Mouse (Mus musculus) ES-Bruce4 (cell line): Measurements from ENCODE around the gene Polr3b. TPM values are rescaled to one million over a fixed set of nuclear protein-coding genes. Genes with fewer than 3 reads are reported as not detected.

Experiments
- H3K27ac ChIP-seq: 2 replicates; pipeline ENCODE4 v1.5.1; 2012; ENCODE audit warnings: low read length, inconsistent platforms; ENCODE audit not compliant: insufficient read depth
- H3K27me3 ChIP-seq: 2 replicates; pipeline ENCODE4 v1.6.1; 2012; ENCODE audit warnings: mild to moderate bottlenecking, low read length, inconsistent platforms; ENCODE audit not compliant: control insufficient read depth, poor library complexity, insufficient read depth, severe bottlenecking
- H3K36me3 ChIP-seq: 2 replicates; pipeline ENCODE4 v1.6.1; 2012; ENCODE audit warnings: inconsistent platforms, mild to moderate bottlenecking, low read length, moderate library complexity; ENCODE audit not compliant: control insufficient read depth, poor library complexity, insufficient read depth, severe bottlenecking
- H3K4me1 ChIP-seq: one replicate; pipeline ENCODE4 v1.8.1; 2011; ENCODE audit warnings: low read length; ENCODE audit not compliant: control insufficient read depth, insufficient read depth
- H3K4me3 ChIP-seq: 2 replicates; pipeline ENCODE4 v1.5.1; 2011; ENCODE audit warnings: low read depth, mild to moderate bottlenecking, low read length
- H3K9ac ChIP-seq: 2 replicates; pipeline ENCODE4 v1.6.1; 2012; ENCODE audit warnings: low read depth, mild to moderate bottlenecking, inconsistent platforms; ENCODE audit not compliant: poor library complexity, severe bottlenecking
- H3K9me3 ChIP-seq: replicated peaks from 2 replicates; pipeline ENCODE4 v1.6.1; 2012; ENCODE audit warnings: mild to moderate bottlenecking, low read length, inconsistent platforms; ENCODE audit not compliant: control insufficient read depth, poor library complexity, insufficient read depth, severe bottlenecking
- CTCF ChIP-seq: IDR thresholded peaks from one replicate; pipeline ENCODE4 v1.8.1; 2011; ENCODE audit warnings: low read depth, low read length
- EP300 ChIP-seq: IDR thresholded peaks from 2 replicates; pipeline ENCODE4 v1.6.1; 2011; ENCODE audit warnings: low read depth, low read length; ENCODE audit not compliant: insufficient read depth
- POLR2A ChIP-seq: IDR thresholded peaks from one replicate; pipeline ENCODE4 v1.8.1; 2011; ENCODE audit warnings: low read length; ENCODE audit not compliant: insufficient read depth
- polyA plus RNA-seq: library from polyadenylated mRNA; stranded (reverse); fragments of >200 nt; gene quantifications from 2 replicates; pipeline ENCODE4 v1.2.4, GENCODE M21; 2011; ENCODE audit warnings: low read depth; ENCODE audit not compliant: missing spikeins, insufficient read depth, insufficient read length

Polr3b gene
- polyA plus RNA-seq, 1 experiment = 45.8 TPM

DNA sequence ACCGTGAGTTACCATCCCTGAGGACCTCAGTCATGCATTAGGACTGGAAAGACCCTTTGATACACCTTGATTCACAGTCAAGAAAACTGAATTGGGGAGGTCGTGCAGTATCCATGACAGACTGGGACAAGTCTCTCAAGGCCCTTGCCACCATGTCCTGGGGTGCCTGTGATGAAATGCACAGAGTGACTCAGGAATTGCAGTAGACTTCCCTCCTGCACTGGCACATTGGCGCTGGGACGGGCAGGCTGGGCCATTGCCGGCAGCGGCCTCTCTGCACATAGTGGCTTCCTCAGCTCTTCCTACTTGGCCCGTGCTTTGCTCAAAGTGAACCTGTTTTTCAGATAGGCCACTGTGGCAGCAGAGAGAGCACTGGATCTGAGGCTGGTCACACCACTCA is 94.5 kb downstream of the Polr3b start:
- no peaks in the 10 kb centered on the region for H3K27me3 ChIP-seq
- H3K4me3 ChIP-seq = no peak overlapping the region
- peaks cover 3% of the 10 kb centered on the region for H3K4me1 ChIP-seq
- no peaks in the 10 kb centered on the region for H3K36me3 ChIP-seq
- TF ChIP-seq POLR2A (no peak), EP300 (no peak), CTCF (no peak)
- H3K27ac ChIP-seq = no peak overlapping the region
- H3K9me3 ChIP-seq = no peaks in the 10 kb centered on the region
- H3K9ac ChIP-seq = no peak overlapping the region

DNA sequence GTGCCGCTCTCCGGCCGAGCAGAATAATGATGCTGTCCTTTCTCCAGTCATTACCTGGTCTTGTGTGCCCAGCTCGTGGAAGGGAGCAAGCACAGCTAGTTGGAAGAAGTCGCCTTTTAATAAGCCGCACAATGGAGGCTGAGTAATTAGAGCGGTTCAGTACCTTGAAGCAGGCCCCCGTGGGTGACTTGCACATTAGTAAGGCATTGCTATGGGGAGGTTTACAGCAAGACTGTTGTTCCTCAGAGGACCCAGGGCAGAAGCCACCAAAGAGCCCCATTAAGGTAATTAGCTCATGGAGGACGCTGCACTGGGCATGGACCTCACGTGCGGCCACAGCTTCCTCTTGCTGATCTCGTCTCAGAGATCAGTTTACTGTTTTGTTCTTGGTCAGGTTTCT is 100.6 kb downstream of the Polr3b start:
- H3K36me3 ChIP-seq = no peaks in the 10 kb centered on the region; the same call in 1 of the 2 replicates
- no peak overlapping the region for H3K27ac ChIP-seq
- peaks cover 3% of the 10 kb centered on the region for H3K4me1 ChIP-seq
- no peak overlapping the region for H3K9ac ChIP-seq
- no peak overlapping the region for H3K4me3 ChIP-seq
- H3K27me3 ChIP-seq = no peaks in the 10 kb centered on the region
- no peaks in the 10 kb centered on the region for H3K9me3 ChIP-seq
- no peak for TF ChIP-seq CTCF

DNA sequence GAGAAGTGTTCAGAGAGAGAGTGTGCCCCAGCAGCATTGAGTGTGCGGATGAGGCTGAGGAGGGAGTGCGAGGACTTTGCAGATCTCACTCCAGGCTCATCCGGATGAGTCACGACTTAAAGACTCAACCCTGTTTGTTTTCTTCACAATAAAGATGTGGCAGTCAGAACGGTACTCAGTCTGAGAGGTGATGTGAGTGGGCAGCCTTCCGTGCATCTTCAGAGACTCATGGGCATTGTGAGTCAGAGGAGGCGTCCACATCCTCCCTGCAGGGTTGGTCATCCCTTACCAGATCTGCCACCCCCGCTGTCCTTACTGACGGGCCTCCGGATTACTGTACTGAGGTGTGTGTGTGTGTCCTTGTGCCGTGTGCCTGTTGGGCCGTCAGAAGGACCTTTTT is 104.9 kb downstream of the Polr3b start:
- Histone ChIP-seq H3K4me1 (no peaks in the 10 kb centered on the region), H3K36me3 (no peaks in the 10 kb centered on the region; the same call in 1 of the 2 replicates), H3K9me3 (no peaks in the 10 kb centered on the region), H3K27me3 (no peaks in the 10 kb centered on the region), H3K27ac (no peak overlapping the region), H3K9ac (no peak overlapping the region), H3K4me3 (no peak overlapping the region)
- TF ChIP-seq EP300 = no peak
- TF ChIP-seq CTCF = no peak
- no peak for TF ChIP-seq POLR2A

DNA sequence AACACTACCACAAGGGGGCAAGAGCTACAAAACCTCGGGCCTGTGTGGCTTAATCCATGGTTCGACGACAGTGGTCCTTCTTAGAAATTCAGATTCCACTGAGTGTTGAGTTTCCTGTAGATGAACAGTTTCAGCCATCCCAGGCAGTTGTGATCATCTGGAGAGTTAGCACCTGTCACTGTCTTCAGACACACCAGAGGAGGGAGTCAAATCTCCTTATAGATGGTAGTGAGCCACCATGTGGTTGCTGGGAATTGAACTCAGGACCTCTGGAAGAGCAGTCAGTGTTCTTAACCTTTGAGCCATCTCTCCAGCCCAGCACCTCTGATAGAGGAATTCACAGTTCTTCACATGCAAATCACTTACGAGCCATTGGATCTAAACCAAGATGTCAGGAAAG is 105.7 kb downstream of the Polr3b start:
- TF ChIP-seq EP300 (no peak), POLR2A (no peak), CTCF (no peak)
- no peaks in the 10 kb centered on the region for H3K4me1 ChIP-seq
- H3K36me3 ChIP-seq = no peaks in the 10 kb centered on the region; the same call in 1 of the 2 replicates
- no peaks in the 10 kb centered on the region for H3K27me3 ChIP-seq
- no peak overlapping the region for H3K4me3 ChIP-seq
- H3K27ac ChIP-seq = no peak overlapping the region
- H3K9me3 ChIP-seq = no peaks in the 10 kb centered on the region
- no peak overlapping the region for H3K9ac ChIP-seq

DNA sequence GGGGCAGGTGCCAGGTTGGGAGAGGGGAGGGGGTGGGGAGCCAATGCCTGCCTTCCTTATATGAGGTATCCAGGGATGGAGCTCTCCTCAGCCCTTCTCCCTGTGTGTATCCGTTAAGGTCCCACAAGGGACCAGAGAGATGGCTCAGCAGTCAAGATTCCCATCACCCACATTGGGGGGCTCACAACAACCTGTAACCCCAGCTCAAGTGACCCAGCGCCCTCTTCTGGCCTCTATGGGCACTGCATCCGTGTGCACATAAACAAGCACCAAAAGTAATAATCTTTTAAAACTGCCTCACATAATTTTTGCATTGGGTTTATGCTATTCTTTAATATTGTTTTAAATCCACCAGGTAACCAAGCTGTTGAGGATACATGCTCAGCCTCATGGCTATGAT is 108.0 kb downstream of the Polr3b start:
- H3K27me3 ChIP-seq = no peaks in the 10 kb centered on the region
- TF ChIP-seq CTCF = peak; percentile 75
- TF ChIP-seq EP300 = no peak

DNA sequence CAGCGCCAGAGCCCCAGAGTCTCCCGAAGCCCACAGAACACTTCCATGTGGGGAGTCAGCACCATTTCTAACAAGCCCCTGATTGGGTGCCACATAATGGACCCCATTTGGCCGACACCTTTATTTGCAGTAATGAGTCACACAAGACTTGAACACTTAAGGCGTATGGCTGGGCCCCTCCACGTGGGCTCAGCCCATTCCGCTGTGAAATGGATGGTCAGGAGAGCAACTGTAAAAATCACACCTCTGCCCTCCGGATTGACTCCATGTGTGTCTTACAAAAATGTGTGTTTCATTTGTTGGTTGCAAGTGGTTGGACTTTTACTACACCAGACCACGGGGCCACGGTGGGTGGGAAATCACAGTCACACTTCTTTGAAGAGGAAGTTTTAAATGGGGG is 108.9 kb downstream of the Polr3b start:
- Histone ChIP-seq H3K4me1 (no peaks in the 10 kb centered on the region), H3K27ac (no peak overlapping the region), H3K4me3 (no peak overlapping the region), H3K36me3 (no peaks in the 10 kb centered on the region; the same call in 1 of the 2 replicates), H3K27me3 (no peaks in the 10 kb centered on the region), H3K9me3 (no peaks in the 10 kb centered on the region), H3K9ac (no peak overlapping the region)
- no peak for TF ChIP-seq EP300
- no peak for TF ChIP-seq CTCF
- TF ChIP-seq POLR2A = no peak

More for the DNA sequence above, 108.0 kb downstream of the Polr3b start:
- Histone ChIP-seq H3K4me3 (no peak overlapping the region), H3K4me1 (no peaks in the 10 kb centered on the region), H3K36me3 (no peaks in the 10 kb centered on the region; the same call in 1 of the 2 replicates), H3K9ac (no peak overlapping the region), H3K9me3 (no peaks in the 10 kb centered on the region), H3K27ac (no peak overlapping the region)
